Mouse (Mus musculus): ENCODE data around the gene Nfyc.

DNA sequence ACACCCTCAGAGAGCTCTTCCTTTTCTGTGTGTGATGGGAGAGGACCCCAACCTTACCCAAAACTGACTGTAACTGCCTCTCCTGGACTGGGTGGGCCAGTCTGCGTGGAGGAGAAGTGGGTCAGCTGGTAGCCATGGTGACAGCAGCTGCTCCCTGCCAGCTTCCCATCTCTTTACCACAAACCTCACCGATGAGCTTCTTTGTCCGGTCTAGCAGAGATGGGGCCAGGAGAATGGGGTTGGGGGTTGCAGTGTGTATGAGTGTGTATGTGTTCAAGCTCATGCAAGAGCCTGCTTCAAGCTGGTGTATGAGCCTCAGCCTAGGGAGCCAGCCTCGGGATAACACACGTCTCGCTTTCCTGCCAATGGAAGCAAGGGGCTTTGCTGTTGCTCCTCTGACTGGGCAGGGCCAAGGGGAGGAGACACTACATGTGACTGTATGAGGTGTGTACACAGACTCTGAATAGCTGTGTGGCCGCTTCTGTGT lies 38.9 kb upstream of the Nfyc start:
- TF ChIP-seq CTCF (IDR thresholded peaks at IDR 0.05; ENCODE audit: low read depth) (no peak), EP300 (optimal IDR thresholded peaks at IDR 0.05) (no peak)

All from stomach, postnatal 0 days (tissue).